13 mouse cellular contexts compared by ENCODE assay signal in the genomic region with DNA sequence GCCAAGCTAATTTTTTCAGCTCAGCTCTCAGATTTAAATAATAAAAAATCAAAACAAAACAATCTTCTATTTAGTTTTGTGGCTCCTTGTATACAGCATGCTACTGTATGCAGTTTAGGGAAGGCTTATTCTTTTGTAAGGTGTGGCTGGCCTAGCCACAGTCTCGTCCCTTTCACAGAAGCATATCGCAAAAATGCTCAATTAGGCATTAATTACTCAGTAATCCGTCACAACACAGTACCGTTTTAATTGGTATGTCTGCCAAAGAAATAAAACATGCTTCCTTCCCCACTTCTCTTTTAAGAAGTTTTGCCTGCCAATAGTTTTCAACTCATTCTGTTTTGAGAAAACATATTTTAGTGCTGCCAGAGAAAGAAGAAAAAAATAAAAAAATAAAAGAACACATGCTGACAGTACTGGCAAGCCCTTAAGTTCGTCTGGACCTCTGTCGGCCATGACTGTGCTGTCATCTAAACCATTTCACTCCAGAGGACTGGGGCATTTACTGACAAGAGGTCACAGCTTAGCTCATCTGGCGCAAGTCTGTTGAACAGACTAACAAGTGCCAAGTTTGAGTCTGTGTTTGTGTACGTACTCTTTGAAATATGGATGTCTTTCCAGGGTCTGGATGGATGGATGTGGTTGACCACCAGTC. TPM values are rescaled to one million over a fixed set of nuclear protein-coding genes. Genes with fewer than 3 reads are reported as not detected.
DNase-seq lines count a peak whose midpoint lies in the region; ATAC-seq and TF ChIP-seq lines count a peak whose summit lies in the region.
"Had no signal": no experiment of that assay in that cellular context is flagged by ENCODE, and none has a peak within 500 bp of the region (broad histone marks: within the 10 kb centered on the region; RNA-seq: fewer than 3 reads in every experiment).

No protein-coding gene starts in this region.

- peak overlapping the region; percentile 77 for H3K27ac ChIP-seq in gastrocnemius, adult 2 months
- peak overlapping the region; percentile 57; the same call in 1 of the 2 replicates for H3K27ac ChIP-seq in embryonic fibroblast, embryonic 13.5 days (ENCODE audit: insufficient read depth, low read length)
- H3K27ac ChIP-seq: liver, embryonic 12.5 days had no signal

- TF ChIP-seq CTCF in gastrocnemius, adult 2 months (IDR thresholded peaks at IDR 0.05), result no peak
- TF ChIP-seq CTCF in embryonic fibroblast, embryonic 13.5 days (IDR thresholded peaks at IDR 0.05; ENCODE audit: borderline replicate concordance, insufficient read depth, low read length), result no peak

- intact Hi-C loops in gastrocnemius, adult 2 months (cut with DNase I), result no loop called here

- H3K4me3 ChIP-seq in gastrocnemius, adult 2 months, result peak overlapping the region; percentile 71
- H3K4me3 ChIP-seq in embryonic fibroblast, embryonic 13.5 days (ENCODE audit: insufficient read depth, low read length), result no peak overlapping the region
- H3K4me3 ChIP-seq: embryonic facial prominence, embryonic 13.5 days; liver, embryonic 12.5 days had no signal

- TF ChIP-seq POLR2A in embryonic fibroblast, embryonic 13.5 days (IDR thresholded peaks at IDR 0.05; ENCODE audit: low read depth, low read length), result no peak

- H3K4me1 ChIP-seq in embryonic fibroblast, embryonic 13.5 days (ENCODE audit: control insufficient read depth, insufficient read depth, low read length), result peaks cover 12% of the 10 kb centered on the region
- H3K4me1 ChIP-seq: liver, embryonic 12.5 days had no signal

- DNase-seq in gastrocnemius, adult 2 months, result peak; percentile 20
- no peak for DNase-seq in gastrocnemius, postnatal 4 days (ENCODE audit: low spot score in 2 of 2)
- DNase-seq in kidney, postnatal 10 days, result peak; percentile 14
- DNase-seq in kidney, postnatal 25 days, result no peak
- peak; percentile 20 for DNase-seq in lung, postnatal 14 days
- DNase-seq in adrenal gland, postnatal 14 days, result no peak
- DNase-seq: cerebellum, postnatal 14 days; gastrocnemius, postnatal 10 days; thymus, postnatal 36 days had no signal

- no peak for ATAC-seq in monocyte, adult 5-6 weeks (replicated peaks; ENCODE audit: insufficient number of reproducible peaks, low FRiP score, low TSS enrichment, poor library complexity, severe bottlenecking)
- ATAC-seq: liver, embryonic 12.5 days had no signal

RNA-seq across cellular contexts. Expression of a gene that starts 47.6 kb away (rescaled TPM):
- total RNA-seq in gastrocnemius, adult 2 months (2021), result 1 to 10 TPM; 2.6 to 3.0 TPM
- 10 to 100 TPM; 24.4 to 27.2 TPM for total RNA-seq in gastrocnemius, postnatal 4 days (2021)
- polyA plus RNA-seq in embryonic fibroblast, embryonic 13.5 days (2011; ENCODE audit: insufficient read length, low read depth, missing spikeins), result 2.0 and 8.5 TPM in 2 replicates
- total RNA-seq in monocyte, adult 5-6 weeks (2017), result 171 to 265 TPM (median 188 TPM) in 3 replicates
- total RNA-seq in adrenal gland, postnatal 14 days (2021), result 22.5 and 31.7 TPM in 2 replicates

Comparison
In these comparisons a context has a peak if more than half of its experiments do, and no peak if none do; other contexts are left out.
1. DNase-seq: peak in gastrocnemius, adult 2 months (single experiment), kidney, postnatal 10 days (single experiment) and lung, postnatal 14 days (single experiment); none in gastrocnemius, postnatal 4 days (0 of 2), kidney, postnatal 25 days (0 of 2) and adrenal gland, postnatal 14 days (single experiment).